Mouse (Mus musculus): Measurements from ENCODE around the gene Ccnl2.

The Ccnl2 gene

DNA sequence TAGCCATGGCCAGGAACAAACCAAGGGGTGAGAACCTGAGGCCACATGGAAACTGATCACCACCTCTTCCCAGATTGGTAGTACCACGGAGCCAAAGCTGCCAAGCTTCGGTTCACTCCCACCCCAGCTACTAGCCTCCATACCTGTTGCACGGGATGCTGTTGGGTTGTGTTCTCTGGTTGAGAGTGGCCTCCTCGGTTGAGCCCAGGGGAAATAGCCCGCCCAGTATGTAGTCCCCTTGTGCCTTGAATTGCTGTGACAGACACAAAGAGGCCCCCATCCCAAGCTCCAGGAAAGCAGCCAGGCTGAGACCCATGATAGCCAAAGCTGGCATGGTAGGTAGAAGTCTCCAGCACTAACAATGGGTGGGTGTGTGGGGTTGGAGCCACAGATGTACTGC lies 50.7 kb downstream of the Ccnl2 start, which contains the start of gene Tas1r3:
Gene Tas1r3, minus strand, starts transcription at position 362 of the 400 bp plus-strand sequence.
- no peak for DNase-seq (ENCODE audit: low spot score in 2 of 2)

DNA sequence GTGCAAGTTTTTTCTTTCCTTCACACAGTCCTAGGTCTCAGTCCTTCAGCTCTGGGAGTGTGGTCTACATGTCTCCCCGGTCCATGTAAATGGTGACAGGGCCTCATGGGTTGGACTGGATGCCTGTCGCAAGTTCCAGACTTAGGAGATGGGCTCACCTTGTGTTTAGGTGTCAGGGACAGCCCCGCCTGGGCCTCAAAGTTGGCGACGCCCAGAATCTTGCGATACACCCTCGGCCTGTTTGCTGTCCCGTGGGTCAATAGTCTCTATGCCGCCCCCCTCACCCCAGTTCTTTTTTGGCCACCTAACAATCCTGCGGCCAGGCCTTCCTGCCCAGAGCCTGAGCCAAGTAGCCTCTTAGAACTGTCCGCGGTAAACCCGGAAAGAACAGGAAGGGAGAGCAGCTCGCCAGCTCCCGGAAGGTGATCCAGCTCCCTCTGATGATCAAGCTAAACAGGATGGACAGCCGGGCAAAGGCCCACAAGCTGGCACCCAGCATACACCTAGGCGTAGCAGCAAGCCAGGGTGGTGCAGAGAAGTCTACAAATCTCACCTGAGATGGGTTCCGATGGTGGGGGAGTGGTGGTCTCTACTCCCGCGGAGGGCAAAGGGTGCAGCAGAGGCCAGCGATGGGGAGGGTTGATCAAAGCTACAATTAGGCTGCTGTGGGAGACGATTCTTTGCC lies 56.5 kb downstream of the Ccnl2 start:
- peak; percentile 29 to 43 for DNase-seq (ENCODE audit: low spot score in 2 of 2)

DNA sequence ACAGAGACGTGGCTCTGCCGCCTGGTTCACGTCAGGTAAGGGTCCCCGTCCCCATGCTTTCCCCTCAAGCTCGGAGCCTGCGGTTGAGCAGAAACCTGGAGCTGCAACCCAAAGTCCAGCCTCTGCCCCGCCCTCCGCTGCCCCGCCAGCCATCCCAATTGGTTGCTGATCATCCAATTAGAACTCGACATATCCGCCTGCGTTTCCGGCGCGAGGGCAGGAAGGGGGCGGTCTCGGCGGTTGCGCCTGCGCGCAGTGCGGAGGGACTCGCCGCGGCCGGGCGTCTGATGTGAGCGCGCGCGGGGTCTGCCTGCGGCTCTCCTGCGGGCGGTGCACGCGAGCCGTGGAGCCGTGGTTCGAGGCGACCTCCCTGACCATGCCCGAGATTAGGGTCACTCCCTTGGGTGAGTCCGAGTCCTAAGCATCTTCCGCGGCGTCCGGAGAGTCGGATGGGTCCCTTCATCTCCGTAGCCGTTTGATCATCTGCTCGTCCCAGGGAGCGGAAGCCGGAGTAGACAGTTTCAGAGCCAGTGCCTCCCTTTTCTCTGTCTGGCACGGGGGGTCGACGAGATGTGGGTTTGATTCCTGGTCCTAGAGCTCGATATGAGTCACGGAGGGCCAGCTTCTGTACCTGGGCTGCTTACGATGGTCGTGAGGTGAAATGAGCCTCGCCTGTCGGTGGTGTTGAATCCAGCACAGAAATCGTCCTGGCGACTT lies 57.2 kb downstream of the Ccnl2 start, which contains the start of the genes Cptp and Ints11:
Gene Cptp, minus strand, starts transcription at position 124 of the 717 bp plus-strand sequence.
Gene Ints11, plus strand, starts transcription at position 230 of the 717 bp plus-strand sequence.
- DNase-seq (ENCODE audit: low spot score in 2 of 2) = peak; percentile 92 to 96

DNA sequence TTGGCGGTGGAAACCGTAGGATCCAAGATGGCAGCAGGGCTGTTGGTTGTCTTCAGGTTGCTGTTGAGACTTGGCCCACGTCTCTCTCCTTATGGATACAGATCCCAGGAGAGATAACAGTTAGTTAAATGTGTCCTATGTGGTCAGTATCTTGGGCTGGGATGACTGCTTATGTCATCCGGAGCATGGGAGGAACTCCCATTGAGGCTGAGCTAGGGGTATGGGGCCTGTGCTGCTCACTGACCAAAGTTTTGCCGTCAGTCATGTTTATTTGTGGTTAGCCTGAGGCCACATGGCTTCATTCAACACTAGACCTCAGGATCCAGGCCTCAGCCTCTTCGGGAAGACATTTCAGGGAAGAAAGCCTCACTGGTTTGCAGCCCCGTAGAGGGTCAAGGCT lies 59.1 kb downstream of the Ccnl2 start:
- DNase-seq (ENCODE audit: low spot score in 2 of 2) = no peak
